Mouse (Mus musculus): ENCODE data around the gene Gm42791.
A peak's percentile ranks its signal among the peaks of the same experiment; 100 is the strongest.

Gm42791 gene

DNA sequence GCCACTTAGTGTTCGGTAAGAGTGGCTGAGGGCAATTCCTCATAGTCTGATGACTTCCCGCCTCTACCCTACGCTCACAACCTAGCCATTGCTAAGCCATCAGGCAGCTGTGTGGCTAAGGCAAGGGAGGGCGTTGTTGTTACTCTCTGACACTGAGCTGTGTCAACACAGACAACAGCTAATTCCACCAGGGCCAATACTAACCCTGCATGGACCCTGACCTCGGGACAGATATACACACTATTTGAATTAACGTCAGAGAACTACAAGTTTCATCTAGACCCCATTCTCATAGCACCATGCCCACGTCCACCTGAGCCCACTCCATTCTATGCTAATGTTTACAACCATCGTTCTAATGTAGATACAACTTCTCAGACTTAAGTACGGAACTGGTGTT, 70.9 kb downstream of the Gm42791 start:
- no peak for DNase-seq (ENCODE audit: low spot score)

DNA sequence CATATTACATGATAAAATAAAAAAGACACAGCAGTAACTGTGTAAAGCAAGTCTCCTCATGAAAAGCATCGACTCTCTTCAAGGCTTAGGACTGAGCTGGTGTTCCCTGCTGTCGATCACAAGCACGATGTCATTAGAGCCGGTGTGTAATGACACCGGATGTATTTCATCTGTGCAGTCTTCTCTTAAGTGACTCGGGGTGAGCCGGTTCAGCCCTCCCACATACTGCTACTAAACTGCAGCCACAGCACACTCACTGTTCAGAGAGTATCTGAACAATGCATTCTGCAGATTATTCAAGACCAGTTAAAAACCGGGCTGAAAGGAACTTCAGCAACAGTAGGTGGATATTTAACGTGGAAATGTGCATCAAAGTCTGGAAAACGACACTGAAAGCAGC, 71.5 kb downstream of the Gm42791 start:
- DNase-seq (ENCODE audit: low spot score), result no peak

DNA sequence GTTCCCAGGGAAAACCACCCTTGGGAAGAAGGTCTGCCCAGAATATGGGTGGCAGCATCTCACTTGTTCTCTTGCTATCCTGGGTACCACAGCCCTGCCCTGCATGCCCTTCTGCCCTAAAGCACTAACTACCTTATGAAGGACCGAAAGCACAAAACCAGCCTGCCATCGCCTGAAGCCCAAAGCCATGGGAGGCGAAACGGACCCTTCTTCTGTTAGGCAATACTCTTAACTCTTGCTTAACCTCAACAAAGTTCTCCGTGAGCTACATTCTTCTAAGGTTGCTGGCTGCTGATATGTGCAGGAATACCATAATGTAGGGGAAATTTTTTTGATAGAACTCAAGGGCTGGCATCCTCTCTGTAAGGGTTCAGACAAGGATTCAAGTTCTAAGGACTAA, 72.2 kb downstream of the Gm42791 start:
- no peak for DNase-seq (ENCODE audit: low spot score)

DNA sequence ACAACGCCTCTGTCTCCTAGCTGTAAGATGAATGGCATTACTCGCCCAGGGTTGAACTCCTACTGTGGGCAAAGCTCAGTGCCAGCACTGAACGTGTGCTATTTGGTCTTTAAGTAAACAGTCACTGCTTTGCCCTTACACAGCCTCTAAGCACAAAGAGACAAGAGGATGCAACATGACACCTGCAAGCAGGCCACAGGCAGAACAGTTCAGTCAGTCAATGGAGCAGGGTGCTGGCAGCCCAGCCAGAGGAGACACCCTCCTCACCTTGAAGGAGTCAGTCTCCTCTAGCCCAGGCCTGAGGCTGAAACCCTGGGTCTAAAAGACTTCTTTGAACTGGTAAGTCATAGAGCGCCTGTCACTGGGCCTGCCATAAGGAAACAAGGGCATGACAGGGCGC, 76.9 kb downstream of the Gm42791 start:
- DNase-seq (ENCODE audit: low spot score), result no peak

DNA sequence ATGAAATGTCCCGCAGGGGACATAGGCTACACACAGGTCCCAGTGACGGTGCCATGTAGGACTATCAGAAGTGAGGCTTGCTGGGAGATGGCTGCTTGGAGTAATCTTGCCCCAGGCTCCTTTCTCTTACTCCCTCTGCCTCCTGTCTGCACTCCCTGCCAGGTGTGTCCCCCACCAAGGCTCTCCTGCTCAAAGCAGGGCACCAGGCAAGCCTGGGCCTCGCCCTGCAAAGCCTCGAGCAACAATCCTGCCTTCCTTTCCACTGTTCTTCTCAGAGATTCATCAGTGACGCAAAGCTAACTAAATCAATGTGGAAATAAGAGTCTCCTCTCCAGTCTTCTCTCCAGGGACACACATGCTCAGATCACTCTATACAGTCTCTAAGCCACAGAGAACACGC, 78.2 kb downstream of the Gm42791 start:
- DNase-seq (ENCODE audit: low spot score), result no peak

DNA sequence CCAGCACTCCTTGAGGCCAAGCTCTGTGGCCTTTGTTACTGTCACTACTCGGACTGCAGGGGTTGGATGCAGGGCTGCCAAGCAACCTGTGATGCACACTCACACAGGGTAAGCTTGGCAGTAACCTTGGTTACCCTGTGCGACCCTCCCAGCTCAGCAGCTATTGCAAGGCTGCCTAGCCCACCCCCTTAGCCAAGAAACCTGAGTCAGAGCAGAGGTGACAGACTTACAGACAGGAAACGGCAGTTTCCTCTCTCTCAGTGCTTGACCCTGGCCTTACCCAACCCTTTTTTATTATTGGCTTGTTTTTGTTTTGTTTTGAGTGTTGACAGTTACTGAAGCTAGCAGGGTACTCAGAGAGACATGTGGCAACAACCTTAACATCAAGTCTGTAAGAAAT, 82.7 kb downstream of the Gm42791 start:
- no peak for DNase-seq (ENCODE audit: low spot score)

DNA sequence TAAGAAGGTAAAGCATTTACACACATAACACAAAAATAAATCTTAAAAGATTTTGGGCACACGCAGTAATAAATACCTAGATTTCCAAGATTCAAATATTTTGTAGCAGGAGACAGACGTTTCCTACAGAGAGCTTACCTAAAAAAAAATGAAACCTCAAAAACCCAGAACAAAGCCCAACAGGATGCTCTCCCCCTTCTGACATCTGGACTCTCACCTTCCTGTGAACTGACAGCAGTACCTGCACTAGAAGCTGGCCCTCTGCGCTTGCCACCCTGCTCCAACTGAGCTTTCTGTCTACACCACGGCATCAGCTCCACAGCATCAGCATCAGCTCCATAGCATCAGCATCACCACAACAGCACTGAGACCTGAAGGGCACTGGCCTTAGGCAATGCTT, 84.9 kb downstream of the Gm42791 start:
- no peak for DNase-seq (ENCODE audit: low spot score)

DNA sequence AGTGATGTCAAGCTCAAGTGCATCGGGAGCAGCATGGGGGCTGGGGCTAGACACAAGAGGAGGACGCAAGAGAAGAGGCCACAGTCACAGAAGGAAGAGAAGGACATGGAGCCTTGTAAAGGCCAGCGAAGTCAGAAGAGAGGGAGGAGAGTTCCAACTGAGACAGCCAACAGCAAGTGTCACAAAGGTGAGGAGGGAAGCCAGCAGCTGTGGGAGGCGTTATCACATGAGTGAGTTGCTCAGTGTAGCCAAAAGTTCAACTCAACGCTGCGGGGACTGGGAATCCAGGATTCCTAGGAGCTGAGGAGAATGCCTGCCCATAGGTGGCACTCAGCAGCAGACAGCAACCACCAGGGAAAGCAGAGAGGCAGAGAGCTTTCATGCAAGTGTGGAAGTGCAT, 85.5 kb downstream of the Gm42791 start:
- DNase-seq (ENCODE audit: low spot score), result peak; percentile 27

DNA sequence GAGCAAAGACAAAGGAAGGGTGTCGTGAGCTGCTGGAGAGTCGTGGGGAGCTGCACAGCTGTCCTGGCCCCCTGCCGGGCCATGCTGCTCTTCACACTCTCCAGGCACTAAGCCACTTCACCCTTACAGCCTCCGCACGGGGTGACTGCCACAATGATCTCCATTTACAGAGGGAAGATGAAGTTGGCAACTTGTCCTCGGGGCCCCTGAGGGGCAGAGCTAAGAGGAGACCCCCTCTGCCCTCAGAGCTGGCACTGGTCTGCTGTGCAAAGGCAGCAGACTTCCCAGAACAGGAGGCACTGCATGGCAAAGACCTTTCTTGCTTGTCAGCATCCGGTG, 85.9 kb downstream of the Gm42791 start:
- peak; percentile 72 for DNase-seq (ENCODE audit: low spot score)

DNA sequence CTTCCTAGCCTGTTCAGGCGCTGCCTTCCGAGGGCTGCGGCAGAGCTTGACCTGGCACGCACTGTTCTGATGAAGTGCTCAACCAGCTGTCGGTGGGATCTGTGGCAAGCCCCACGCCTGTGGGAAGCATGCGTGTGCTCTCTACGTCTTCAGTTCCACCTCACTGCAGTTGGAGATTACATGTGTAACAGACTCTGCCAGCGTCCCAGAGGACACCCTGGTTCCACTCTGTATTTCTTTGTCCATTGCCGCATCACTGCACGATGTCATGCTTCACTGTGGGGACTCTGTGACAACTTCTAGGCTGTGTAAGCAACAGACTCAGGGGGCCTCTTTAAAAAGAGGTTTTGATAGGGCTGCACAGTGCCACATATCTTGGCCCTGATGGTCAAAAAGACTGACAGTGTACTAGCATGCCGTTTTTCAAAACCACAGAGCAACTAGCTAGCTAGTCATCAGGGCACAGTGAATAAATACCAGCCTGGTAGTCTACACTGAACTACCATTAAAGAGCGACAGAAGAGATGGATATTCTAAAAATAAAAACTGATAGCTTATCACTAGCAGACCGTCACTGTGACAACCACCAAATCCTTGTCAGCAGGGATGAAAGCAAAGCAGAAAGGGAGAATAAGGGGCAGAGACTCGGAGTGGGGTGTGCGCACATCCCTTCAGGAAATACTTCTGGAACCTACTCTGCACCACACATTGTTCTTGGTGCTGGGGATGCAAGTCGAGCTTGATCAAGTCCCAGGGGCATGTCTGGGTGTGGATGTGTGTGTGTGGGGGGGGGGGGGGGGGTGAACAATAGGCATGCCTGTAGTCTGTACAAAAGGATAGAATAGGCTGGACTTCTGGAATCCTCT, 86.5 kb downstream of the Gm42791 start:
- DNase-seq (ENCODE audit: low spot score), result peak; percentile 65

DNA sequence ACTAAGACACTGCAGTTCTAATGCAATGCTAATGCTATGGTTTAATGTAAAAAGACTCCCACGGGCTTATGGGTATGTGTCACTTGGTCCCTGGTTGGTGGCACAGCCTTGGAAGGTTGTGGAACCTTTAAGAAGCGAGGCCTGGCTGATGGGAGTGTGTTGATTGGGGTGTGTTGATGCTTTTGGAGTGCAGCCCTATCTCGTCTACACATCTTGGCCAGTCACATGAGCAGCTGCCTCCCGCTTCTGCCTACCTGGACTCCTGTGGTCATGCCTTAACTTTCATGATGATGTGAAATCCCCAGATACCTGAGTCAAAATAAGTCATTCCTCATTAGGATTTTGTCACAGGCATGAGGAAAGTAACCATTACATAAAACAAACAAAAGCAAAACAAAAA, 88.6 kb downstream of the Gm42791 start:
- no peak for DNase-seq (ENCODE audit: low spot score)

DNA sequence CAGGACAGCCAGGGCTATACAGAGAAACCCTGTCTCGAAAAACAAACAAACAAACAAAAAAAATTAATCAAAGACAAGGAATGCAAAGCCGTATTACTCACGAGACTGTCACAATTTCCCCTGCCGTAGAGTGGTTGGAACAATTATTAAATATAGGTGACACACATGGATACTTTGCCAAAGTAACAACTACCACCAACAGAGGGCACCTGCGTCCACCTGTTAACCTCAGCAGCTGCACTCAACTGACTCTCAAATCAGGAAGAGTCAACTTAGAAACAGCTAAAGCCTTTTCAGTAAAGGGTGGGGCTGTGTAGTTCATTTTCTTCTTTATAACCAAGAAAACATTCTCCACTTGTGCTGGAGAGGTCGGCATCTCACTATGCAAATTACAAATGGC, 90.1 kb downstream of the Gm42791 start:
- DNase-seq (ENCODE audit: low spot score), result peak; percentile 44

DNA sequence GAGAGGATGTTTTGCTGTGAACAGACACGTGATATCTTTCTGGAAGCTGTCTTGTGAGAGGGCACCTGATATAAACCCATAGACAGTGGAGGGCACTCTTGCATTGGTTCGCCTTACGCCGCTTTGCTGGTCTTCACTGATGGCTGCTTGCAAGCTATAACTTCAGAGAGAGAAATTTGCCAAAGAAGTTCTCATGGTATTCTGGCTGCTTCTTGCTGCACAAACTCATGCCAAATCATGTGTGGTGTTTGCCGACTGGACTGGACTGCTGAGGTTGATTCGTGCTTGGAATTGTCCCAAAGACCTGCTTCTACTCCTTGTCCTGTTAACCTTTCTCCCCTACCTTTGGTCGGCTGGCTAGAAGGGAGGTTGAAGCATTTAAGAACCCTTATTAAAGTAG, 95.6 kb downstream of the Gm42791 start:
- DNase-seq (ENCODE audit: low spot score), result no peak

DNA sequence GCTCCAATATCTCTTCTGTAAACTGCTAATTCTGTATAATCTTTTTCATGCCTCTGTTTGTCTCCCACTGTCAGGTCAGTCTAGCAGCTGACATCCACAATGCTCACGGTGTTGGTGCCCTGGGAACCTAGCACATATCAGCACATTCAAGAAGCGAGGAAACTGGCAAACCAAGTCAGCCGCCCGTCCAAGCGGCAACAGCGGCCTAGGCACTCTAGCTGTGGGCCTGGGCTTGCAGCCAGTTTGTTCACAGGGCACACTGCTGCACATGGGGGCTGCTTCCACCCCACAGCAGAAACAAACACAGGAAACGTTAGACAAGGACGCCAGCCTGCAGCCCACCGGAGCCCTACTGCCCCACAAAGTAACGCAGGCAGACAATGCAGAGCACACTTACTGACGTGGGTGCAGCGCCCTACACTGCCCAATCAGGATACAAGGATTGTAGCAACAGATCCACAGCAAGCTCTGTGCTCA, 97.0 kb downstream of the Gm42791 start:
- DNase-seq (ENCODE audit: low spot score), result no peak

DNA sequence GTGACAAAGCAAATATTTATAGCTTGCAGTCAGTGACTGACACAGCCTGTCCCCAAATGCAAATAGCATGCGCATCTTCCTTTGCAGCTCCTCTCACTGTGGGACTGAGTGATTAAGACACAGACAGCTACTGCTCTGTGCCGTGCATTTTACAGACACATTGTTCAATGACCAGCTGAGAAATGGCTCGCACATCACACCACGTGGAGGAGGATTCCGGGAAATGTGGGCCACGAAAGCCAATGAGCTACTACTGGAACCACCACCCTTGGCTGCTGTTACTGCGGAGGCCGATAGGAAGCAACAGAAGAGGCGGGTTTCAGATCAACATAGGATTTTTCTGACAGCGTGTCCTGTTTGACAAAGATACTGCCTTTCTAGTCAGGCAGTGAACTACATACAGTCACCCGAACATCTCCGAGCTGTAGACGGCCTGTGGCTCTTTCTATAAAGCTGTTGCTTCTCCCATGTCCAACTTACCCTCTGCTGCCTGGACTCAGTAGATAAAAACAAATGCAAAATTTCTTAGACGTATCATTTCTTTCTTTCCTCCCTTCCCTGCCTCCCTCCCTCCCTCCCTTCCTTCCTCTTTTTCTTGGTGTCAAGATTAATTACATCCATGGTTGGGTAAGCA, 97.8 kb downstream of the Gm42791 start:
- DNase-seq (ENCODE audit: low spot score), result peak; percentile 29

DNA sequence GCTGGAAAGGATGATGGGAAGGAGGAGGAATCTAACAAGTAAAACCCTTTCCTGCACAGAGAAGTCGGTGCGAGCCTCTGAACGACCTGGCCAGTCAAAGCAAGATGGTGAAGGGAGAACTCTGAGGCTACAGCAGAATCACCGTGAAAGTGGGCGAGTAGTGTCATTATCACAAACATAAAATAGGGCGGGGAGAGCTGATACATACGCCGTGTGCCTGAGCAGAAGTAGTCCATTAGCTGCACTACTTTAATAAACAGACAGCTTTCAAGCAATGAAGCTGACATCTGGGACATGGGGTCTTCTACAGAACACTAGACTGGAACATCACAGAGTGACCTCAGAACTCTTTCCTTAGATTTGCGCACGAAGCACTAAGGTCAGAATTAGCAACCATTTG, 98.4 kb downstream of the Gm42791 start:
- DNase-seq (ENCODE audit: low spot score), result no peak

DNA sequence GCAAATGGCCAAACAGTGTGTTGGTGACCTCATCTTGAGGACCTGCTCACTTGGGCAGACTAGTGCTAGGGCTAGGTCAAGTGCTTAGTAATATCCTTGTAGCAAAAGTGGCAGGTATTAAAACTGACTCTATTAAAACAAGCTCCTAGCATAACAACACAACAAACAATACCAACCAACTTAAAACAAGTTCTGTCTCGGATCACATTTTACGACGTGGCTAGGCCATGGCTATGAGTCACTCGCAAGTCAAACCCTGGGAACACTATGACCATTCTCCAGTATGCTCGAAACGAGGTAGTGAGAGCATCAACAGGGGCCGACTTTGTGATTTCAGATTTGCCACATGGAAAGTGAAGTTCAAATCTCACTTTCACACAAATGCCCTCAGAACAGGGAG, 99.1 kb downstream of the Gm42791 start:
- no peak for DNase-seq (ENCODE audit: low spot score)

DNA sequence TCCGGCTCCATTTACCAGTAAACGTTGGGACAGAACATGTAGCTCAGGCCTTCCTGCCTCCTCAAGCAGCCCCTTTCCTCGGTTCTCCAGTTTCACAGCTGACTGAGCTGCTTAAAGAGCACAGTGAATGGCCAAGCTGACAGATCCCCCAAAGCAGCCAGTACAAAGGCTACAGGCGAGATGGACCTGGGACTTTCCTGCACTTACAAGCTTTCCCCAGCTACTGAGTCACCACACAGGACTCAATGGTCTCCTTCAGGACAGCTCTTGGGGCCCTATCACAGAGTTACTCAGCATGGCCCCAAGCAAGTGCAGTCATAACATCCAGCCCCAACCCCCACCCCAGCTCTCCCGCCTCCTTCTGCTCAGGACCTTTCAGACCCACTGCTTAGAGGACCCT, 99.9 kb downstream of the Gm42791 start:
- peak; percentile 37 for DNase-seq (ENCODE audit: low spot score)

DNA sequence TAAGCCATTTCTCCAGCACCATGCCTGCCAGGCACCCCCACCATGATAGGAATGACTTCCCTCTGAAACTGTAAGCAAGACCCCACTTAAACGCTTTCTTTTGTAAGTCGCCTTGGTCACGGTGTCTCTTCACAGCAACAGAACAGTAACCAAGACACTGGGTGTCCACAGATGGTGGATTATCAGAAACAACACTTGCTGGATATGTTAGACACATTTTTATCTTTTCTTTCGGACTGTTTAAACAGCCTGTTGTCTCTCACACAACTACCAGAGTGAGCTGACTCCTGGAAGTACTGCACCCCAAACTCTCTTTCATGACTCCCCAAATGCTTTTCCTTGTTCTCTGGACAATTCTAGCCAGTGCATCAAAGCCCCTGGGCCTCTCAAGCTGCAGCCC, 104.7 kb downstream of the Gm42791 start:
- no peak for DNase-seq (ENCODE audit: low spot score)

DNA sequence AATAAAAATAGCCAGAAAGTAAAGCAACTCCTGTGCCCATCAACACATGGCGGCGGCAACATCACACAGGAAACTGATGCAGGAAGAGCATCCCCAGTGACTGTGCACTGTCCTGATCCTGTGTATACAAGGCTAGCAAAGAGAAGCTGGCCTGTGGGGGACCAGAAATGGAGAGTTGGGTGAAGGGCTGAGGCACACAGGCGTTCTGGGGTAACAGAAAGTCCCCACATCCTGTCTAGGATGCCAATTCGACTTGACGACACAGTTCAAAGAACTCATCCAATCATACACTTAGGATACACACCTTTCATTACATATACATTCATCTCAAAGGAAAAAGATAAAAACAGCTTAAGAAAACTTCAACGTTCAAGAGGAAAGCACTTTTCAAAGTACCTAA, 106.9 kb downstream of the Gm42791 start:
- DNase-seq (ENCODE audit: low spot score), result no peak

DNA sequence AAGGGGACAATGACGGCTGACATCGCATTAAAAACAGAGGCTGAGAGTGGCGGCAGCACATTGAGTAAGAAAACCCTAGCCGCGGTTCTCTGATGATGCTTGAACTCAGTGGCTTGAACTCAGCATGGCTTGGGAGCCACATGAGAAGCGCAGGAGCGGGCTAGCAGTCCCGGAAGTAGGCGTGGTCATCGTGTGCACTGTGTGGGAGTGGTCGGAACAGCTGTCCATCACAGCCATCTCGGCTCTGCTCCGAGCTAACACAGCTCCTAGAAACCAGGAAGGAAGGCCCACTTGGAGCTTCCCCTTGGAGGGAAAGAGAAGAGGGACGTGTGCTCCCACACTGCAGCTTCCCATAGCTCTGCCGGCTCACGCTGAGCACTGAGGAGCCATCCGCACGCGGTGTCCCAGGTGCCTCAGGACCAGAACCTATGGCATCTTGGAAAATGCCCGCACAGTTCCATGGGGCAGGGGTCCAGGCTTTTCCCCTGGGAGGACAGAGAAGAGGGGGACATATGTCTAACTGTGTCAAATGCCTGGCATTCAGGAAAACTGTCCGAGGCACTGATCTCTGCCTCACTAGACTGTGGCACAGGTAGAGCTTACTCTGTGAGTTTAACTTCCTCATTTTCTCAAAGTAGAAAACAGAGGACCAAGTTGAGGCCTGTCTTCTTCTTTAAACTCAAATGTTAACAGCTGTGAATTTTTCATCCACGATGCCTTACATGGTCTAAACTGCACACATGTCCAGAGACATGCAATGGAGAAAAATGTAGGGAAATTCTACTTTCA, 108.9 kb downstream of the Gm42791 start:
- DNase-seq (ENCODE audit: low spot score), result peak; percentile 67

DNA sequence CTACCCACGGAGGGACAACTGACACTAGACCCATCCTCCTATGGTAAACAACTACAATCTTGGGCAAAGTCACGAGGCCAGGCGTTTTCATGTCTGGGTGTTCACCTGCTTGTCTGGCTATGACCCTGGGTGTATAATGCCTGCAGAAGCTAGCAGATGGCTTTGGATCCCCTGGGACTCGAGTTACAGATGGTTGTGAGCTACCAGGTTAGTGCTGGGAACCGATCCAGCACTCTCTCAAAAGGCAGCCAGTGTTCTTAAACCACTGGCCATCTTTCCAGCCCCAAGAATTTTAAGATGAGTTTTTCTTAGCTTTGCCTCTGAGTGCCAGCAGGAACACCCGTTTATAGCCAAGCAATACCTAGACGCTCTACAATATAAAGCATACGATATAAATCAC, 111.3 kb downstream of the Gm42791 start:
- no peak for DNase-seq (ENCODE audit: low spot score)

DNA sequence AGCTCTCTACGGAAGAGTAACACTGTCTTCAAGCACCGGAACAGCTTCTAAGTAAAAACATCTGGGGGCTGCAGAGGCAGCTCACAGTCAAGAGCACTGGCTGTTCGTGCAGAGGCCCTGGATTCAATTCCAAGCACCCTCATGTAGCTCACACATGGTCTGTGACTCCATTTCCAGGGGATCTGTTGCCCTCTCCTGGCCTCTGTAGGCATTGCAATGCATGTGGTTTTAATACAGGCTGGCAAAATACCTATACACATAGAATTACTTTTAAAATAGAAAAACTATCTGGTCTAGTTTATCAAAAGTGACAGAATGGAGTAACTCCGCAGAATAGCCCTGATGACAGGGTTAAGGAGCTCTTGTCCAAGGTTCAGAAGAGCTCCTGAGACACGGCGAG, 115.7 kb downstream of the Gm42791 start:
- DNase-seq (ENCODE audit: low spot score), result no peak
